Mouse (Mus musculus) ES-Bruce4 (cell line): ENCODE results near the gene Alg9. TPM values are rescaled to one million over a fixed set of nuclear protein-coding genes. Genes with fewer than 3 reads are reported as not detected.

ENCODE experiments used
- H3K27ac ChIP-seq: 2 replicates; pipeline ENCODE4 v1.5.1; 2012; ENCODE audit warnings: low read length, inconsistent platforms; ENCODE audit not compliant: insufficient read depth
- H3K27me3 ChIP-seq: 2 replicates; pipeline ENCODE4 v1.6.1; 2012; ENCODE audit warnings: mild to moderate bottlenecking, low read length, inconsistent platforms; ENCODE audit not compliant: control insufficient read depth, poor library complexity, insufficient read depth, severe bottlenecking
- H3K36me3 ChIP-seq: 2 replicates; pipeline ENCODE4 v1.6.1; 2012; ENCODE audit warnings: inconsistent platforms, mild to moderate bottlenecking, low read length, moderate library complexity; ENCODE audit not compliant: control insufficient read depth, poor library complexity, insufficient read depth, severe bottlenecking
- H3K4me1 ChIP-seq: one replicate; pipeline ENCODE4 v1.8.1; 2011; ENCODE audit warnings: low read length; ENCODE audit not compliant: control insufficient read depth, insufficient read depth
- H3K4me3 ChIP-seq: 2 replicates; pipeline ENCODE4 v1.5.1; 2011; ENCODE audit warnings: low read depth, mild to moderate bottlenecking, low read length
- H3K9ac ChIP-seq: 2 replicates; pipeline ENCODE4 v1.6.1; 2012; ENCODE audit warnings: low read depth, mild to moderate bottlenecking, inconsistent platforms; ENCODE audit not compliant: poor library complexity, severe bottlenecking
- H3K9me3 ChIP-seq: replicated peaks from 2 replicates; pipeline ENCODE4 v1.6.1; 2012; ENCODE audit warnings: mild to moderate bottlenecking, low read length, inconsistent platforms; ENCODE audit not compliant: control insufficient read depth, poor library complexity, insufficient read depth, severe bottlenecking
- CTCF ChIP-seq: IDR thresholded peaks from one replicate; pipeline ENCODE4 v1.8.1; 2011; ENCODE audit warnings: low read depth, low read length
- EP300 ChIP-seq: IDR thresholded peaks from 2 replicates; pipeline ENCODE4 v1.6.1; 2011; ENCODE audit warnings: low read depth, low read length; ENCODE audit not compliant: insufficient read depth
- POLR2A ChIP-seq: IDR thresholded peaks from one replicate; pipeline ENCODE4 v1.8.1; 2011; ENCODE audit warnings: low read length; ENCODE audit not compliant: insufficient read depth
- polyA plus RNA-seq: library from polyadenylated mRNA; stranded (reverse); fragments of >200 nt; gene quantifications from 2 replicates; pipeline ENCODE4 v1.2.4, GENCODE M21; 2011; ENCODE audit warnings: low read depth; ENCODE audit not compliant: missing spikeins, insufficient read depth, insufficient read length

Alg9 gene
- polyA plus RNA-seq, 1 experiment: 23.5 TPM

GRCm38 (mm10) chr9:50803055-50803671, 28.3 kb downstream of the Alg9 start:
- TF ChIP-seq POLR2A: no peak
- TF ChIP-seq EP300: no peak
- no peak for TF ChIP-seq CTCF
- Histone ChIP-seq H3K4me3 (no peak overlapping the region), H3K36me3 (no peaks in the 10 kb centered on the region; the same call in 1 of the 2 replicates), H3K4me1 (no peaks in the 10 kb centered on the region), H3K9me3 (no peaks in the 10 kb centered on the region), H3K27ac (no peak overlapping the region), H3K9ac (no peak overlapping the region), H3K27me3 (no peaks in the 10 kb centered on the region)

GRCm38 (mm10) chr9:50808471-50808870, 33.7 kb downstream of the Alg9 start:
- H3K9ac ChIP-seq: no peak overlapping the region
- no peaks in the 10 kb centered on the region for H3K27me3 ChIP-seq
- no peaks in the 10 kb centered on the region for H3K36me3 ChIP-seq
- peak overlapping the region; percentile 52 for H3K27ac ChIP-seq
- no peaks in the 10 kb centered on the region for H3K4me1 ChIP-seq
- H3K4me3 ChIP-seq: no peak overlapping the region
- no peaks in the 10 kb centered on the region for H3K9me3 ChIP-seq
- TF ChIP-seq POLR2A: no peak
- TF ChIP-seq CTCF: no peak
- no peak for TF ChIP-seq EP300

- Histone ChIP-seq H3K27me3 (no peaks in the 10 kb centered on the region), H3K4me3 (no peak overlapping the region), H3K9me3 (no peaks in the 10 kb centered on the region), H3K27ac (no peak overlapping the region; the same call in 1 of the 2 replicates), H3K36me3 (no peaks in the 10 kb centered on the region), H3K4me1 (no peaks in the 10 kb centered on the region), H3K9ac (no peak overlapping the region)
- TF ChIP-seq EP300 (no peak), POLR2A (no peak), CTCF (no peak)
Measured at GRCm38 (mm10) chr9:50809146-50809545, 34.3 kb downstream of the Alg9 start.

GRCm38 (mm10) chr9:50811187-50811586, 36.4 kb downstream of the Alg9 start:
- Histone ChIP-seq H3K9me3 (no peaks in the 10 kb centered on the region), H3K4me3 (no peak overlapping the region), H3K9ac (no peak overlapping the region), H3K4me1 (no peaks in the 10 kb centered on the region), H3K27ac (no peak overlapping the region), H3K27me3 (no peaks in the 10 kb centered on the region), H3K36me3 (0 out of 2 replicates have a peak, but pooled peaks cover 2% of the 10 kb centered on the region)
- TF ChIP-seq EP300: no peak
- TF ChIP-seq POLR2A: no peak
- TF ChIP-seq CTCF: no peak

- Histone ChIP-seq H3K4me1 (no peaks in the 10 kb centered on the region), H3K27ac (no peak overlapping the region), H3K27me3 (no peaks in the 10 kb centered on the region), H3K4me3 (no peak overlapping the region), H3K36me3 (0 out of 2 replicates have a peak, but pooled peaks cover 2% of the 10 kb centered on the region), H3K9me3 (no peaks in the 10 kb centered on the region), H3K9ac (no peak overlapping the region)
- TF ChIP-seq CTCF (no peak), EP300 (no peak), POLR2A (no peak)
Measured at GRCm38 (mm10) chr9:50811746-50812145, 36.9 kb downstream of the Alg9 start.

GRCm38 (mm10) chr9:50813796-50814195, 39.0 kb downstream of the Alg9 start:
- Histone ChIP-seq H3K9ac (no peak overlapping the region), H3K4me3 (no peak overlapping the region), H3K9me3 (no peaks in the 10 kb centered on the region), H3K27ac (no peak overlapping the region), H3K4me1 (no peaks in the 10 kb centered on the region), H3K36me3 (peaks cover 4% of the 10 kb centered on the region; the same call in 1 of the 2 replicates), H3K27me3 (no peaks in the 10 kb centered on the region)
- TF ChIP-seq EP300 (no peak), POLR2A (no peak), CTCF (no peak)
